In the genomic region with DNA sequence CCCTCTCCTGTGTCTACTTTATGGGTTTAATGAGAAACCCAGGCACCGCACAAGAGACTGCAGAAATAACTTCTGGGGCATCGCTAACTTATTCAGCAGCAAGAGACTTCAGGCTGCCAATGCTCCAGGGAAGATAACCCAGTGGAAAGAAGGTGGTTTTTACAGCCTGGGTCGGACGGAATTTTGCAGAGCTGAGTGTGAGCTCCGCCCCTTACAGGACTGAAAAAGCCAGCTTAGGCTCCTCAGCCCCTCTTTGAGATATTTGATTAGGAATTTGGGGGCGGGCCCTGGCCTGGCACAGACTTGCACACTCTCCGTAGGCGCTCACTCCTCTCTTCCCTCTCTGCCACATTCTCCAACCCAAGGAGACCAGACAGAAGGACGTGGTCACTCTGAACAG, we compare ENCODE assay signal across 9 mouse cellular contexts. TPM values are rescaled to one million over a fixed set of nuclear protein-coding genes. Genes with fewer than 3 reads are reported as not detected.
DNase-seq lines count a peak whose midpoint lies in the region; ATAC-seq lines count a peak whose summit lies in the region.
"Had no signal": no experiment of that assay in that cellular context is flagged by ENCODE, and none has a peak within 500 bp of the region (broad histone marks: within the 10 kb centered on the region; RNA-seq: fewer than 3 reads in every experiment).

TSS of gene Fmod (plus strand) at position 83 of the 400 bp plus-strand sequence.

- peak; percentile 74; the same call in 1 of the 2 replicates for ATAC-seq in embryonic facial prominence, embryonic 14.5 days (ENCODE audit: low read depth)
- peak; percentile 41; the same call in 1 of the 2 replicates for ATAC-seq in heart, embryonic 16.5 days (replicated peaks; ENCODE audit: extremely low read depth, insufficient read depth, low FRiP score)
- ATAC-seq in lung, embryonic 15.5 days (ENCODE audit: borderline replicate concordance, extremely low read depth, low FRiP score, low TSS enrichment): peak; percentile 70
- no peak for ATAC-seq in erythroblast, adult 5-6 weeks (replicated peaks; ENCODE audit: low FRiP score, poor library complexity, severe bottlenecking)

- H3K4me2 ChIP-seq in embryonic facial prominence, embryonic 14.5 days (ENCODE audit: low read depth, low read length): peak within 1 kb of the TSS; percentile 36
- H3K4me2 ChIP-seq in heart, embryonic 16.5 days (ENCODE audit: low read depth, low read length): peak within 1 kb of the TSS; percentile 50
- H3K4me2 ChIP-seq in lung, embryonic 15.5 days: peak within 1 kb of the TSS; percentile 57

- H3K27ac ChIP-seq in embryonic facial prominence, embryonic 14.5 days (replicated peaks; ENCODE audit: low read depth, low read length): peak within 1 kb of the TSS; percentile 1; the same call in 1 of the 2 replicates
- peak within 1 kb of the TSS; percentile 22 for H3K27ac ChIP-seq in heart, embryonic 16.5 days (ENCODE audit: low read length)
- peak within 1 kb of the TSS; percentile 93 for H3K27ac ChIP-seq in lung, embryonic 15.5 days

- H3K9me3 ChIP-seq in embryonic facial prominence, embryonic 14.5 days (ENCODE audit: control insufficient read depth, low read length): no peaks in the 10 kb centered on the region
- no peaks in the 10 kb centered on the region for H3K9me3 ChIP-seq in heart, embryonic 16.5 days (replicated peaks; ENCODE audit: control insufficient read depth, low read length)
- no peaks in the 10 kb centered on the region for H3K9me3 ChIP-seq in lung, embryonic 15.5 days

- 24% methylated on average over 9 of the region's 9 CpGs for WGBS in embryonic facial prominence, embryonic 14.5 days
- WGBS in heart, embryonic 16.5 days: 16% methylated on average over 9 of the region's 9 CpGs
- 17% methylated on average over 9 of the region's 9 CpGs for WGBS in lung, embryonic 15.5 days

- no peaks in the 10 kb centered on the region for H3K36me3 ChIP-seq in embryonic facial prominence, embryonic 14.5 days (ENCODE audit: control insufficient read depth, insufficient read depth, low read length)
- no peaks in the 10 kb centered on the region for H3K36me3 ChIP-seq in heart, embryonic 16.5 days (ENCODE audit: control insufficient read depth, insufficient read depth)
- peaks cover 5% of the 10 kb centered on the region; the same call in 1 of the 2 replicates for H3K36me3 ChIP-seq in lung, embryonic 15.5 days

- peak; percentile 24 for DNase-seq in kidney, adult 9 months
- no peak for DNase-seq in kidney, postnatal 14 days
- DNase-seq in embryonic facial prominence, embryonic 14.5 days (ENCODE audit: low spot score): peak; percentile 69
- no peak for DNase-seq in natural killer cell, adult 2 months (ENCODE audit: low spot score in 2 of 2)
- DNase-seq in cerebellum, adult 18-20 months: no peak

- H3K4me3 ChIP-seq in embryonic facial prominence, embryonic 14.5 days (ENCODE audit: low read depth, low read length): peak within 1 kb of the TSS; percentile 7
- 0 out of 2 replicates have a peak within 1 kb of the TSS, but pooled peaks have one; percentile 3 for H3K4me3 ChIP-seq in heart, embryonic 16.5 days (ENCODE audit: low read length)
- peak within 1 kb of the TSS; percentile 40 for H3K4me3 ChIP-seq in lung, embryonic 15.5 days
- H3K4me3 ChIP-seq: myocyte had no signal

- peaks cover 7% of the 10 kb centered on the region; the same call in 1 of the 2 replicates for H3K4me1 ChIP-seq in embryonic facial prominence, embryonic 14.5 days (ENCODE audit: control insufficient read depth, insufficient read depth, low read length)
- H3K4me1 ChIP-seq in heart, embryonic 16.5 days (ENCODE audit: control insufficient read depth, insufficient read depth, low read length): peaks cover 12% of the 10 kb centered on the region
- peaks cover 56% of the 10 kb centered on the region for H3K4me1 ChIP-seq in lung, embryonic 15.5 days

- no peak within 1 kb of the TSS for H3K9ac ChIP-seq in embryonic facial prominence, embryonic 14.5 days (ENCODE audit: low read depth, low read length)
- peak within 1 kb of the TSS; percentile 34 for H3K9ac ChIP-seq in heart, embryonic 16.5 days (ENCODE audit: low read length)
- H3K9ac ChIP-seq in lung, embryonic 15.5 days: peak within 1 kb of the TSS; percentile 34

- no peaks in the 10 kb centered on the region for H3K27me3 ChIP-seq in embryonic facial prominence, embryonic 14.5 days (replicated peaks; ENCODE audit: control insufficient read depth, insufficient read depth, low read length)
- no peaks in the 10 kb centered on the region for H3K27me3 ChIP-seq in heart, embryonic 16.5 days (ENCODE audit: control insufficient read depth, insufficient read depth, low read length)
- H3K27me3 ChIP-seq in lung, embryonic 15.5 days: no peaks in the 10 kb centered on the region

RNA-seq across cellular contexts. Expression of gene Fmod, which starts in this region (rescaled TPM):
- polyA plus RNA-seq in embryonic facial prominence, embryonic 14.5 days (2014; fragmentation: Nextera tagmentation; extraction: Ambion mirVana): 40.8 and 44.2 TPM in 2 replicates
- polyA plus RNA-seq in heart, embryonic 16.5 days (2015; fragmentation: Nextera tagmentation; extraction: Ambion mirVana): 23.6 and 29.5 TPM in 2 replicates
- 193 and 195 TPM in 2 replicates for polyA plus RNA-seq in lung, embryonic 15.5 days (2015; fragmentation: Nextera tagmentation; extraction: Ambion mirVana)
- not detected in 2 replicates for total RNA-seq in erythroblast, adult 5-6 weeks (2015; ENCODE audit: low replicate concordance)
- not detected in 2 replicates for total RNA-seq in erythroblast, adult 5-6 weeks (2017; ENCODE audit: low replicate concordance)

Comparison
In these comparisons a context has a peak if more than half of its experiments do, and no peak if none do; other contexts are left out.
1. DNase-seq: peak in kidney, adult 9 months (single experiment) and embryonic facial prominence, embryonic 14.5 days (single experiment); none in kidney, postnatal 14 days (single experiment), natural killer cell, adult 2 months (0 of 2) and cerebellum, adult 18-20 months (0 of 2).
2. H3K27ac ChIP-seq: peak in every context shown above with its lines; median percentile 93 in lung, embryonic 15.5 days; 22 in heart, embryonic 16.5 days; 1 in embryonic facial prominence, embryonic 14.5 days.
3. Peak in every context shown above with its lines, with median percentiles within 50 percentile points of each other: H3K4me2 ChIP-seq and H3K4me3 ChIP-seq.